In the genomic region with DNA sequence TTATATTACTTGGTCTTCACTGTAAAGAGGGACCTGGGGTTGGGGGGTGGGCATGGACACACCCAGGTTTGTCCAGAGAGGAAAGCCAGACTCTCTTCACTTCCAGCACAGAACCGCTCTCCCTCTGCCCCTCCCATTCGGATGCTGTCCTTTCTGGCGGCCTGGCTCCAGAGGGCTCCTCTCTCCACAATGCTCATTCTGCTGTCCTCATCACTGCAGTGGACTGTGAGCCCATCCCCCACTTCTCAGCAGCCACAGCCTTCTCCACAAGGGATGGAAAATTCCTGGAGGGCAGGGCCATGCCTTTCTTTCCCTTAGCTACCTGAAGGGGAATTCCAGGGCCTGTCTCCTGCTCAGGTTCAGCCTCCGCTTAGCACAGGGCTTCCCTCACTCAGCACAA, we compare ENCODE assay signal across 9 mouse cellular contexts. TPM values are rescaled to one million over a fixed set of nuclear protein-coding genes. Genes with fewer than 3 reads are reported as not detected.
A peak's percentile ranks its signal among the peaks of the same experiment; 100 is the strongest.
DNase-seq lines count a peak whose midpoint lies in the region; ATAC-seq and TF ChIP-seq lines count a peak whose summit lies in the region.
"Had no signal": no experiment of that assay in that cellular context is flagged by ENCODE, and none has a peak within 500 bp of the region (broad histone marks: within the 10 kb centered on the region; RNA-seq: fewer than 3 reads in every experiment).

No protein-coding gene starts in this region.

- no peak overlapping the region for H3K4me3 ChIP-seq in layer of hippocampus, adult 2 months
- no peak overlapping the region for H3K4me3 ChIP-seq in hindbrain, embryonic 12.5 days
- H3K4me3 ChIP-seq in liver, embryonic 12.5 days, result no peak overlapping the region
- no peak overlapping the region for H3K4me3 ChIP-seq in intestine, embryonic 15.5 days (replicated peaks)
- H3K4me3 ChIP-seq: embryonic facial prominence, embryonic 13.5 days had no signal

- 0 out of 2 replicates have a peak overlapping the region, but pooled peaks have one; percentile 18 for H3K27ac ChIP-seq in layer of hippocampus, adult 2 months
- H3K27ac ChIP-seq in hindbrain, embryonic 12.5 days, result no peak overlapping the region
- no peak overlapping the region for H3K27ac ChIP-seq in liver, embryonic 12.5 days
- no peak overlapping the region for H3K27ac ChIP-seq in intestine, embryonic 15.5 days
- H3K27ac ChIP-seq: embryonic facial prominence, embryonic 13.5 days had no signal

- no peak overlapping the region for H3K4me2 ChIP-seq in hindbrain, embryonic 12.5 days (replicated peaks)
- no peak overlapping the region for H3K4me2 ChIP-seq in liver, embryonic 12.5 days
- H3K4me2 ChIP-seq in intestine, embryonic 15.5 days (replicated peaks), result no peak overlapping the region
- H3K4me2 ChIP-seq: embryonic facial prominence, embryonic 13.5 days had no signal

- TF ChIP-seq CTCF in layer of hippocampus, adult 2 months (conservative IDR thresholded peaks at IDR 0.05), result no peak; the same call in 1 of the 2 replicates

- peak in 1 of 2 experiments; percentile 31 for DNase-seq in layer of hippocampus, adult 2 months (ENCODE audit: low spot score in 2 of 2)
- no peak for DNase-seq in layer of hippocampus, postnatal 14 days (ENCODE audit: low spot score in 2 of 2)
- peak; percentile 74 for DNase-seq in cerebellum, adult 11-12 months
- peak; percentile 22 for DNase-seq in lung, postnatal 14 days
- no peak for DNase-seq in Muller cell, postnatal 12 days (ENCODE audit: inconsistent ontology term)

- H3K9me3 ChIP-seq in hindbrain, embryonic 12.5 days (replicated peaks), result no peaks in the 10 kb centered on the region
- H3K9me3 ChIP-seq in liver, embryonic 12.5 days (replicated peaks), result no peaks in the 10 kb centered on the region
- H3K9me3 ChIP-seq in intestine, embryonic 15.5 days, result no peaks in the 10 kb centered on the region
- H3K9me3 ChIP-seq: embryonic facial prominence, embryonic 13.5 days had no signal

- peaks cover 20% of the 10 kb centered on the region for H3K4me1 ChIP-seq in hindbrain, embryonic 12.5 days
- H3K4me1 ChIP-seq in liver, embryonic 12.5 days, result peaks cover 6% of the 10 kb centered on the region; the same call in 1 of the 2 replicates
- H3K4me1 ChIP-seq in intestine, embryonic 15.5 days (replicated peaks), result peaks cover 23% of the 10 kb centered on the region; the same call in 1 of the 2 replicates
- H3K4me1 ChIP-seq: embryonic facial prominence, embryonic 13.5 days had no signal

- no peak overlapping the region for H3K9ac ChIP-seq in hindbrain, embryonic 12.5 days
- no peak overlapping the region for H3K9ac ChIP-seq in liver, embryonic 12.5 days
- H3K9ac ChIP-seq in intestine, embryonic 15.5 days, result no peak overlapping the region
- H3K9ac ChIP-seq: embryonic facial prominence, embryonic 13.5 days had no signal

- peak; percentile 50; the same call in 1 of the 2 replicates for ATAC-seq in hindbrain, embryonic 12.5 days (ENCODE audit: low FRiP score)
- no peak for ATAC-seq in liver, embryonic 12.5 days
- no peak for ATAC-seq in intestine, embryonic 15.5 days

- H3K27me3 ChIP-seq in hindbrain, embryonic 12.5 days, result peaks cover 2% of the 10 kb centered on the region; the same call in 1 of the 2 replicates
- H3K27me3 ChIP-seq in liver, embryonic 12.5 days (replicated peaks), result peaks cover 26% of the 10 kb centered on the region
- no peaks in the 10 kb centered on the region for H3K27me3 ChIP-seq in intestine, embryonic 15.5 days (replicated peaks)
- H3K27me3 ChIP-seq: embryonic facial prominence, embryonic 13.5 days had no signal

- 26% methylated on average over 4 of the region's 4 CpGs for WGBS in hindbrain, embryonic 12.5 days
- 53% methylated on average over 4 of the region's 4 CpGs for WGBS in liver, embryonic 12.5 days (ENCODE audit: insufficient replicate concordance)
- WGBS in intestine, embryonic 15.5 days, result 36% methylated on average over 4 of the region's 4 CpGs

- H3K36me3 ChIP-seq in hindbrain, embryonic 12.5 days, result no peaks in the 10 kb centered on the region
- H3K36me3 ChIP-seq in liver, embryonic 12.5 days, result no peaks in the 10 kb centered on the region
- H3K36me3 ChIP-seq in intestine, embryonic 15.5 days, result no peaks in the 10 kb centered on the region
- H3K36me3 ChIP-seq: embryonic facial prominence, embryonic 13.5 days had no signal

RNA-seq across cellular contexts. Expression of gene Tpbgl, which starts 41.9 kb away (rescaled TPM):
- 1 to 10 TPM; 4.7 to 5.1 TPM for total RNA-seq in layer of hippocampus, adult 2 months (2021)
- total RNA-seq in layer of hippocampus, postnatal 14 days (2021), result 1 to 10 TPM; 4.7 to 5.2 TPM
- 1.6 and 2.2 TPM in 2 replicates for polyA plus RNA-seq in hindbrain, embryonic 12.5 days (2016; fragmentation: Nextera tagmentation; extraction: Ambion mirVana)
- polyA plus RNA-seq in liver, embryonic 12.5 days (2016; fragmentation: Nextera tagmentation; extraction: Ambion mirVana), result 0.31 and 0.42 TPM in 2 replicates
- 1.3 and 1.4 TPM in 2 replicates for polyA plus RNA-seq in intestine, embryonic 15.5 days (2015; fragmentation: Nextera tagmentation; extraction: Ambion mirVana)

RNA-seq across cellular contexts. Expression of gene Slco2b1, which starts 42.3 kb away (rescaled TPM):
- total RNA-seq in layer of hippocampus, adult 2 months (2021), result 10 to 100 TPM; 11.7 to 13.4 TPM
- total RNA-seq in layer of hippocampus, postnatal 14 days (2021), result 10 to 100 TPM; 17.6 to 18.0 TPM
- polyA plus RNA-seq in hindbrain, embryonic 12.5 days (2016; fragmentation: Nextera tagmentation; extraction: Ambion mirVana), result 3.2 and 3.8 TPM in 2 replicates
- 0.29 and 0.45 TPM in 2 replicates for polyA plus RNA-seq in liver, embryonic 12.5 days (2016; fragmentation: Nextera tagmentation; extraction: Ambion mirVana)
- 2.7 and 3.1 TPM in 2 replicates for polyA plus RNA-seq in intestine, embryonic 15.5 days (2015; fragmentation: Nextera tagmentation; extraction: Ambion mirVana)

Comparison
In these comparisons a context has a peak if more than half of its experiments do, and no peak if none do; other contexts are left out.
1. DNase-seq: peak in cerebellum, adult 11-12 months (single experiment) and lung, postnatal 14 days (single experiment); none in layer of hippocampus, postnatal 14 days (0 of 2) and Muller cell, postnatal 12 days (single experiment).